Mouse (Mus musculus): ENCODE measurements at regions not wholly inside any gene's neighbourhood (a gene's known extent, or its start where the extent isn't known, plus 50 kb on each side); places are given as distances from the start of the nearest gene placed in this dataset.
"Not testable (repeated sequence)": the region's sequence is repeated elsewhere in the genome, so short reads cannot be mapped to it uniquely, and the experiment has no call there.

GRCm38 (mm10) chr10:14333344-14333743 is 212.1 kb downstream of the Adgrg6 start:
- DNase-seq (ENCODE audit: low read depth), result no peak

GRCm38 (mm10) chr10:14332688-14333117 is 212.8 kb downstream of the Adgrg6 start:
- no peak for DNase-seq (ENCODE audit: low read depth)

- no peak for DNase-seq (ENCODE audit: low read depth)
These were observed 216.6 kb downstream of the Adgrg6 start for GRCm38 (mm10) chr10:14328846-14329245.

GRCm38 (mm10) chr10:14326229-14326628 is 219.2 kb downstream of the Adgrg6 start:
- no peak for DNase-seq (ENCODE audit: low read depth)

GRCm38 (mm10) chr10:14321503-14321902 is 224.0 kb downstream of the Adgrg6 start:
- DNase-seq (ENCODE audit: low read depth), result peak; percentile 50

- no peak for DNase-seq (ENCODE audit: low read depth)
These were observed 230.2 kb downstream of the Adgrg6 start for GRCm38 (mm10) chr10:14315232-14315631.

GRCm38 (mm10) chr10:14314607-14315006 is 230.9 kb downstream of the Adgrg6 start:
- DNase-seq (ENCODE audit: low read depth), result no peak

GRCm38 (mm10) chr10:14314004-14314581 is 231.4 kb downstream of the Adgrg6 start:
- no peak for DNase-seq (ENCODE audit: low read depth)

- DNase-seq (ENCODE audit: low read depth), result no peak
These were observed 232.5 kb downstream of the Adgrg6 start for GRCm38 (mm10) chr10:14312959-14313358.

GRCm38 (mm10) chr10:14311962-14312361 is 233.5 kb downstream of the Adgrg6 start:
- DNase-seq (ENCODE audit: low read depth), result no peak

- DNase-seq (ENCODE audit: low read depth), result no peak
These were observed 238.6 kb downstream of the Adgrg6 start for GRCm38 (mm10) chr10:14306811-14307210.

- peak; percentile 8 for DNase-seq (ENCODE audit: low read depth)
These were observed 242.0 kb downstream of the Adgrg6 start for GRCm38 (mm10) chr10:14303476-14303875.

- DNase-seq (ENCODE audit: low read depth), result no peak
These were observed 249.3 kb downstream of the Adgrg6 start for GRCm38 (mm10) chr10:14296147-14296546.

- DNase-seq (ENCODE audit: low read depth), result not testable (repeated sequence)
These were observed 252.8 kb downstream of the Adgrg6 start for GRCm38 (mm10) chr10:14292701-14293100.

- no peak for DNase-seq (ENCODE audit: low read depth)
These were observed 257.9 kb downstream of the Adgrg6 start for GRCm38 (mm10) chr10:14287551-14287950.

- no peak for DNase-seq (ENCODE audit: low read depth)
These were observed 268.8 kb downstream of the Adgrg6 start for GRCm38 (mm10) chr10:14276631-14277030.

- no peak for DNase-seq (ENCODE audit: low read depth)
These were observed 270.0 kb downstream of the Adgrg6 start for GRCm38 (mm10) chr10:14275477-14275876.

- no peak for DNase-seq (ENCODE audit: low read depth)
These were observed 275.5 kb downstream of the Adgrg6 start for GRCm38 (mm10) chr10:14270008-14270407.

GRCm38 (mm10) chr10:14267641-14268040 is 277.8 kb downstream of the Adgrg6 start:
- DNase-seq (ENCODE audit: low read depth), result no peak

GRCm38 (mm10) chr10:14239670-14240069 is 273.8 kb downstream of the Hivep2 start:
- DNase-seq (ENCODE audit: low read depth), result no peak

GRCm38 (mm10) chr10:14234896-14235604 is 269.2 kb downstream of the Hivep2 start:
- no peak for DNase-seq (ENCODE audit: low read depth)

- no peak for DNase-seq (ENCODE audit: low read depth)
These were observed 268.2 kb downstream of the Hivep2 start for GRCm38 (mm10) chr10:14234005-14234602.

GRCm38 (mm10) chr10:14233335-14233734 is 267.5 kb downstream of the Hivep2 start:
- DNase-seq (ENCODE audit: low read depth), result no peak
